Mouse (Mus musculus) limb, embryonic 13.5 days (tissue): ENCODE data around the gene Slc9a9. TPM values are rescaled to one million over a fixed set of nuclear protein-coding genes. Genes with fewer than 3 reads are reported as not detected.
A peak's percentile ranks its signal among the peaks of the same experiment; 100 is the strongest.

ENCODE experiments used
- ATAC-seq: fragments of 200-750 bp; cut with Nextera tagmentation; 2 replicates; pipeline ENCODE4 v1.8.0; 2017; ENCODE audit warnings: low read depth, moderate number of reproducible peaks, moderate TSS enrichment; ENCODE audit not compliant: low FRiP score
- H3K27ac ChIP-seq: fragments of 300-500 bp; sonication (generic); 2 replicates; pipeline ENCODE4 v1.5.1; 2015; ENCODE audit warnings: inconsistent platforms, mild to moderate bottlenecking, moderate library complexity
- H3K27me3 ChIP-seq: fragments of 300-500 bp; sonication (generic); 2 replicates; pipeline ENCODE4 v1.6.1; 2015; ENCODE audit warnings: mild to moderate bottlenecking, inconsistent platforms
- H3K36me3 ChIP-seq: fragments of 300-500 bp; sonication (generic); 2 replicates; pipeline ENCODE4 v1.6.1; 2015; ENCODE audit warnings: inconsistent platforms, mild to moderate bottlenecking, moderate library complexity
- H3K4me1 ChIP-seq: fragments of 300-500 bp; sonication (generic); 2 replicates; pipeline ENCODE4 v1.6.1; 2015; ENCODE audit warnings: inconsistent platforms
- H3K4me2 ChIP-seq: fragments of 300-500 bp; sonication (generic); replicated peaks from 2 replicates; pipeline ENCODE4 v1.6.1; 2015; ENCODE audit warnings: inconsistent platforms, mild to moderate bottlenecking, moderate library complexity
- H3K4me3 ChIP-seq: fragments of 300-500 bp; sonication (generic); 2 replicates; pipeline ENCODE4 v1.5.1; 2015; ENCODE audit warnings: moderate library complexity, mild to moderate bottlenecking, inconsistent platforms
- H3K9ac ChIP-seq: fragments of 300-500 bp; sonication (generic); 2 replicates; pipeline ENCODE4 v1.6.1; 2015; ENCODE audit warnings: mild to moderate bottlenecking, inconsistent platforms
- H3K9me3 ChIP-seq: fragments of 300-500 bp; sonication (generic); 2 replicates; pipeline ENCODE4 v1.6.1; 2016; ENCODE audit warnings: inconsistent platforms
- WGBS: fragments of 180-500 bp; shearing (Covaris S2); methylation state at CpG from one replicate; pipeline ENCODE4 v1.1.7; 2015; 5-methylcytosine and 5-hydroxymethylcytosine counted together
- polyA plus RNA-seq: library from polyadenylated mRNA; unstranded; fragments of >200 nt; fragmentation: Nextera tagmentation; extraction: Ambion mirVana; gene quantifications from 2 replicates; pipeline ENCODE4 v1.2.1, GENCODE M21; 2015

Gene Slc9a9
- polyA plus RNA-seq, 1 experiment from 2014 or later = 3.6 TPM

DNA sequence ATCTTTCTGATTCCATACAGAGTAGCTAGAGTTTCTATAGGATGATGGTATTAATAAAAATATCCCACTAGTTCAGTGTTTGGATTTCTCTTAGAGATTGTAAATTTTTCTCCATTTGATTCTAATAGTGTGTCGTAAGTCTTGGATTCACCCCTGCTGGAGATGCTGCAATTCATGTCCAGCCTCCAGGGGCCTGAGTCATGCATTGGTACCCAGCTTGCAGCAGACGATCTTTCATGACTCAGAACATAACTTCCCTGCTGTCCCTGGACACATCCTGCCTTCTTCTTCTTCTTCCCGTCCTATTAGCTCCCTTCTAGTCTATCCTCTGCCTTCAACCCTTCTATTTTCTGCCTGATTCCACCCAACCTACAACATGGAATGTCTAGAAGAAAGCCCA, 181.8 kb downstream of the Slc9a9 start:
- ATAC-seq = no peak
- no peak overlapping the region for H3K4me2 ChIP-seq
- WGBS = 69% methylated on average over 3 of the region's 3 CpGs

DNA sequence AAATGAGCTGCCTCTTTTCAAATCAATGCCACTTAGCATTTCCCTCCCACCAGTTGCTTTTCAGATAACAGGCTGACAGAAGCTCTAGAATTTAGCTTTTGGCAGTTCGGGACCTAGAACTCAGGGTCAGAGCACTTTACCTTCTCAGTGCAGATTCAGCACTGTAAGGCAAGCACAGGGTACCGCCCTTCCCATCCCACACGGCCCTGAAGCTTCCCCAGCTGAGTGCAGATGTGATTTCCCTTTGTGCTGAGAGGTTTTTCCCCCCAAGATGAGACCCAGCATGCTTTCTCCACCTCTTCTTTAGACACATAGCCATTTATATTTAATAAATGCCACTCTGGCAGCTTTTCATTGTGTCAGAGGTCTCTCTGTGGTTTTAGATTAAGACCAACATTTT, 186.4 kb downstream of the Slc9a9 start:
- H3K9ac ChIP-seq = no peak overlapping the region
- no peaks in the 10 kb centered on the region for H3K4me1 ChIP-seq
- no peaks in the 10 kb centered on the region for H3K36me3 ChIP-seq
- H3K27ac ChIP-seq = no peak overlapping the region
- no peak overlapping the region for H3K4me3 ChIP-seq
- no peak for ATAC-seq
- H3K9me3 ChIP-seq = no peaks in the 10 kb centered on the region
- H3K27me3 ChIP-seq = no peaks in the 10 kb centered on the region
- 63% methylated on average over 3 of the region's 3 CpGs for WGBS
- H3K4me2 ChIP-seq = no peak overlapping the region

More for the DNA sequence above, 181.8 kb downstream of the Slc9a9 start:
- no peak overlapping the region for H3K9ac ChIP-seq
- no peak overlapping the region for H3K4me3 ChIP-seq
- no peaks in the 10 kb centered on the region for H3K9me3 ChIP-seq
- no peak overlapping the region for H3K27ac ChIP-seq
- H3K4me1 ChIP-seq = no peaks in the 10 kb centered on the region
- H3K27me3 ChIP-seq = no peaks in the 10 kb centered on the region
- no peaks in the 10 kb centered on the region for H3K36me3 ChIP-seq

DNA sequence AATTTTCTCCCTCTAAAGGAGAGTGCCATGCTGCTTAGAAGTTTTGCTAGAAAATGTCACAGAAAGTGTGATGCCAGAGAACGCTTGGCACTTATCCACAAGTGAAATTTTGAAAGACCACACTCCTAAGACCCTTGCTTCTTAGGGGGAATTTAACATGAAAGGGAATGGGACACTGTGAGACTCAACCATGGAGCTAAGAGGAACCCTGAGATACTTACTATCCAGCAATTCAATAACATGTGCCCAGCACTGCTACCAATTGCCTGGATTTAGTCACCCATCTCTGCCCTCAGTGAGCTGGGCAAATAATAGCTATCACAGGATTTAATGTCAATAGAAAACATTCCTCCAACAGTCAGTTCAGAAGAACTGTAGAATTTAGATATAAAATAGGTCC, 198.8 kb downstream of the Slc9a9 start:
- ATAC-seq = no peak
- Histone ChIP-seq H3K9ac (no peak overlapping the region), H3K36me3 (no peaks in the 10 kb centered on the region), H3K27me3 (no peaks in the 10 kb centered on the region), H3K9me3 (no peaks in the 10 kb centered on the region), H3K4me3 (no peak overlapping the region), H3K4me1 (no peaks in the 10 kb centered on the region), H3K4me2 (no peak overlapping the region), H3K27ac (no peak overlapping the region)
- 60% methylated on average over 1 of the region's 1 CpGs for WGBS

DNA sequence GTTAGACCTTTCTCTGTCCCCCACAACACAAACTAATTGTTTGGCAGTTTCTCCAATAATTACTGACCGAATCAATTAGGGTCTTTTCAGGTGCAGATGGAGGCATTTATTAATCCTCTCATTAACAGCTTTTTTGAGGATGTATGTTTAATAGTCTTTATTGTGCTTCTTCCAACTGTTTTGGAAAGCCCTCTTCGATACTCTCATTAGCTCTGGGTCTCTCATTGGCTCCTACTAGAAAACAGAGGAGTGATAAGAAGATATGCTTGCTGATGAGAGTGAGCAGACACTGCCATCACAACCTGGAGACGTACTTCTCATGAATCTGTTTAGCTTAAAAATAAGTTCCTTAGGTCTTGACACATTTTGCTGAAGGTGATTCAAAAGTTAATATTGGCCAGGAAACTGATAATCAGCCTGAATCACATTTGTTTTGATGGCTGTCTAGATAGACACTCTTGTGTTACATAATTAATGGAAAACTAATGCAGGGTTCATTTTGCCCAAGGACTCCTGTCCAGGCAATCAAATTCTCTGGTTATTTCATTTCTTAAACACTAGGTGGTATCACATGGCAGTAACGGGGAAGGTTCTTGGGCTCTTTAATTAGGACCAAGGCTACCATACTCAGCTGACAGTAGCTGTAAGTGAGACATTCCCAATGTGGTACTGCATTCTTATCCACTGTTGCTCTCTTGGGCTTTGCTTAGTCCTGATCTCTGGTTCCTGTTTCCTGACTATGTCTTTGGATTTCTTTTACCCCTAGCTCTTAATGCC, 199.5 kb downstream of the Slc9a9 start:
- Histone ChIP-seq H3K9me3 (no peaks in the 10 kb centered on the region), H3K27ac (no peak overlapping the region), H3K4me3 (no peak overlapping the region), H3K4me2 (no peak overlapping the region), H3K36me3 (no peaks in the 10 kb centered on the region), H3K27me3 (no peaks in the 10 kb centered on the region), H3K4me1 (no peaks in the 10 kb centered on the region), H3K9ac (no peak overlapping the region)
- 56% methylated on average over 4 of the region's 4 CpGs for WGBS
- no peak for ATAC-seq

DNA sequence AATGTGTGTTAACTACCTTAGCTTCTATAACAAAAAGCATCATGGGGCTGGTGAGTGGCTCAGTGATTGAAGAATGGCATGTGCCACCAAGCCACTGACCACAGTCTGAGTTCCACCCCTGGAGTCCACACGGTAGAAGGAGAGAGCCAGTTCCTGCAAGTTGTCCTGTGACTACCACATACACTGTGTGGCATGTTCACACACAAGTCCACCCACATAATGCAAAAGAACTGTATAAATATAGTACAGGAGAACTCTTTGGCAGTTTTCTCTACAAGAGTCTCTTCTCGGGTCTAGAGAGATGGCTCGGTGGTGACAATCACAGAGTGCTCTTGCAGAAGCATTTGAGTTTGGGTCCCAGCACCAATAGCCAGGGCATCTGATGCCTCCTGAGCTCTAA, 212.8 kb downstream of the Slc9a9 start:
- no peak for ATAC-seq
- Histone ChIP-seq H3K27me3 (no peaks in the 10 kb centered on the region), H3K4me3 (no peak overlapping the region), H3K9ac (no peak overlapping the region), H3K9me3 (no peaks in the 10 kb centered on the region), H3K27ac (no peak overlapping the region), H3K4me1 (no peaks in the 10 kb centered on the region), H3K36me3 (no peaks in the 10 kb centered on the region), H3K4me2 (no peak overlapping the region)
- WGBS = 83% methylated on average over 3 of the region's 3 CpGs

DNA sequence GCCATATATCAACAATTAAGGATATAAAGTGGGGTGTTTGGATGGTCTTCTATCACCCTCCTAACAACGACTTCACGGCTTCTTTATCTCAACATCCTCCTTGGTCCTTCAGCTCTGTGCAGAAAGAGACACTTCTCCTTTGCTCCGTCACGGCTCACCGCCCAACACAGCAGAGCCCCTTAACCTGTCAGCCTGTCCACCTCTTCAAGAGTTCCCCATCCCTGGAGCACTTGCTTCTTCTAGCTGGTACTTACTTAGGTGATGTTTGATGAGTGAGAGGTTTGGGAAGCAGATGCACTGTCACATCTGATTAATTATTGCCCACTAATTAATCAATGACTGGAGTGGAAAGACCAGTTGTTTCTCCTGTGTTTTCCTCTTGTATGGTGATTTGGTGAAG, 213.7 kb downstream of the Slc9a9 start:
- ATAC-seq = no peak
- Histone ChIP-seq H3K4me3 (no peak overlapping the region), H3K36me3 (no peaks in the 10 kb centered on the region), H3K27me3 (no peaks in the 10 kb centered on the region), H3K4me1 (no peaks in the 10 kb centered on the region), H3K27ac (no peak overlapping the region), H3K9ac (no peak overlapping the region), H3K9me3 (no peaks in the 10 kb centered on the region), H3K4me2 (no peak overlapping the region)
- 86% methylated on average over 5 of the region's 5 CpGs for WGBS

DNA sequence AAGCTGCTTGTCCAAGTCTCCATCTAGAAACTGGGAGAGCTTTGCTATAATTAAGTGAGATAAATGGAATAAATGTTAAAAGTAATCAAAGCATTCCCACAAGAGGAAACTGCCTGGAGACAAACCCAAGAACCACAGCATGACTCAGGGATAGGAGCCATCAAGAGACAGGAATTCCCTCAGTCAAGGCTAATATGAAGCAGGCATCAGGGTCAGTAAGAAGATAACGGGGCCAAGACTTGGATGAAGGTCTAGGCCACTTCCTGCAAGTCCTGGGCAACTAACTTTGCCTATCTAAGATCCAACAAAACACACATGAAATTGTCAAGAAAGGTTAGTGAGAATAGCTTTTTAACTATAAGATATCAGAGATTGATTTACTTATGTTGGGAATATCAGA, 215.4 kb downstream of the Slc9a9 start:
- no peak for ATAC-seq
- H3K27me3 ChIP-seq = no peaks in the 10 kb centered on the region
- H3K9me3 ChIP-seq = no peaks in the 10 kb centered on the region
- H3K27ac ChIP-seq = no peak overlapping the region
- H3K4me3 ChIP-seq = no peak overlapping the region
- WGBS = 55% methylated on average over 1 of the region's 1 CpGs
- H3K4me1 ChIP-seq = no peaks in the 10 kb centered on the region
- no peak overlapping the region for H3K9ac ChIP-seq
- H3K4me2 ChIP-seq = no peak overlapping the region
- H3K36me3 ChIP-seq = no peaks in the 10 kb centered on the region

DNA sequence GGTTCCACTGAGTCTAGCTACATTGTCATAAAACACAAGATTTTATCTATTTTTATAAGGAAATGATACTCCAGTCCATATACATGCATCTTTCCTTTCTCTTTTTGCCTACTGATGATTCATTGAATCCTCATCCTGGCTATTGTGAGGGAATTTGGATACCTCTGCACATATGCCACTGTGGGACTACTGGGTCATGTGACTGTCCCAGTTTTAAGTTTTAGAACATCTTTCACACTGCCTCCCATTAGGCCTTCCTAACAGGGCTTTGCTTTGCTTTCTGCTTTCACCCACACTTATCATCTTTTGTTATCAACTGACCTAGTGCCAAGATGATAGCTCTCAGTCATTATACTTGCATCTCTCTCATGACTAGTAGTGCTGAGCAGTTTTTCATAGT, 219.9 kb downstream of the Slc9a9 start:
- Histone ChIP-seq H3K4me1 (no peaks in the 10 kb centered on the region), H3K36me3 (no peaks in the 10 kb centered on the region), H3K27me3 (no peaks in the 10 kb centered on the region), H3K27ac (no peak overlapping the region), H3K9me3 (no peaks in the 10 kb centered on the region), H3K9ac (no peak overlapping the region), H3K4me3 (no peak overlapping the region), H3K4me2 (no peak overlapping the region)
- ATAC-seq = no peak

DNA sequence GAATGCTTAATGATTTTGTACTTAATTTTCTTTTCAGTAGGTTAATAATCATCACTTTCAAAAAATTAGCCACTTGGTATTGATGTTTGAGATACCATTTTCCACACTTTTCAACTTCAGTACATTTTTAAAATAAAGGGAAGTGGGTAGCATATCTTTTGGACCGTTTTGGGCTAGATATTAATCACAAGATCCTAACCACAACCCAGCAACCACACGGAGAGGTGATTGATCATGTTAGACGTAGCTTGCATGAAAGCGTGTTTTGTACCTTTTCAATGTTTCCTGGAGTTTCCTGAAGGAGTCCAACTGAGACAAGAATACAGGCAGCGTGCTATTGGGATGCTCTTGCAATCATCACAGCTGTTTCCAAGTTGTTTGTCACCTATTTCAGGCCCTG, 226.2 kb downstream of the Slc9a9 start:
- Histone ChIP-seq H3K9ac (no peak overlapping the region), H3K4me3 (no peak overlapping the region), H3K27me3 (no peaks in the 10 kb centered on the region), H3K36me3 (no peaks in the 10 kb centered on the region), H3K9me3 (no peaks in the 10 kb centered on the region; the same call in 1 of the 2 replicates), H3K27ac (no peak overlapping the region), H3K4me1 (no peaks in the 10 kb centered on the region), H3K4me2 (no peak overlapping the region)
- WGBS = 75% methylated on average over 5 of the region's 5 CpGs
- no peak for ATAC-seq

DNA sequence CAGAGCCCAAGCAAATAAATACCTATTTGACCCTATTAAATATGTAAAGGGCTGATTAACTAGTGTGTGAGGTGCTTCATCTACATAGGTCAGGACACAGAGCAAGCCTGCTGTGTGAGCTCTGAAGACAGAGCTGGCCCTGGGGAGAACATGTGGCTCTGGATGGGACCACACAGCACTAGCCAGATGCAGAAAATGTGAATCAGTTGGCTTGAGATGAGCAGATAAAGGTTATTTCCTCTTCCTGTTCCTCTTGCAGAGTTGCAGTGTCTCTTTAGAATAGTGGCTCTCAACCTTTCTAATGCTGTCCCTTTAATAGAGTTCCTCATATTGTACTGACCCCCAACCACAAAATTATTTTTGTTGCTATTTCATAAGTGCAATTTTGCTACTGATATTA, 234.5 kb downstream of the Slc9a9 start:
- Histone ChIP-seq H3K4me3 (no peak overlapping the region), H3K27ac (no peak overlapping the region), H3K9me3 (no peaks in the 10 kb centered on the region), H3K36me3 (no peaks in the 10 kb centered on the region), H3K4me2 (no peak overlapping the region), H3K4me1 (0 out of 2 replicates have a peak, but pooled peaks cover 4% of the 10 kb centered on the region), H3K9ac (no peak overlapping the region), H3K27me3 (no peaks in the 10 kb centered on the region)
- no peak for ATAC-seq

DNA sequence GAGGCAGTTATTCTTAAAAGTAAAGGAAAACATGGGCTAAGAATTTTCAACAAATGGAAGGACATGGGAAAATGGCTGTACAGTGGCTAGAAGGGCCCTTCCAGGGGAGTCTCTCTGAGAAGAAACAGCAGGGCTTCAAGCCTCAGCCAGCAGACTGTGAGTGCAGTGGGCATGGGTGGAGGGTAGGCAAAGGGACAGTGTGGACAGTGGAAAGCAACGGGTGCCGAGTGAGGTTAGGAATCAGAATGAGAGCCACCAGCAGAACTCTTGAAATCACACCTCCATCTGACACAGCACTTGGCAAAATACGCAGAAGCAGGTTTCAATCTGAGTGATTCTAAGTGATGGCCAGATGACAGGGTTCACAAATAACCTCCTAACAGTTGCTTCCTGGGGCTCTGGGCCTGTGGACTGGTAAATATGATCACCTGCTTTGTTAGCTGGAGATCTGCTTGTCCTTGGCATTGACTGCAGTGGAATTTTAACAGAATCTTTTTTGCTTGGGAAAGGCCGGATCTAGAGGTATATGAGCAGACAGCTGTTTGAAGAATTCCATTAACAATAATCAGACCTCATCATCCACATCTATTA, 237.4 kb downstream of the Slc9a9 start:
- ATAC-seq = no peak
- Histone ChIP-seq H3K4me2 (no peak overlapping the region), H3K9me3 (no peaks in the 10 kb centered on the region), H3K36me3 (no peaks in the 10 kb centered on the region), H3K4me3 (no peak overlapping the region), H3K27me3 (no peaks in the 10 kb centered on the region), H3K9ac (no peak overlapping the region), H3K27ac (no peak overlapping the region), H3K4me1 (0 out of 2 replicates have a peak, but pooled peaks cover 4% of the 10 kb centered on the region)
- 81% methylated on average over 4 of the region's 4 CpGs for WGBS

DNA sequence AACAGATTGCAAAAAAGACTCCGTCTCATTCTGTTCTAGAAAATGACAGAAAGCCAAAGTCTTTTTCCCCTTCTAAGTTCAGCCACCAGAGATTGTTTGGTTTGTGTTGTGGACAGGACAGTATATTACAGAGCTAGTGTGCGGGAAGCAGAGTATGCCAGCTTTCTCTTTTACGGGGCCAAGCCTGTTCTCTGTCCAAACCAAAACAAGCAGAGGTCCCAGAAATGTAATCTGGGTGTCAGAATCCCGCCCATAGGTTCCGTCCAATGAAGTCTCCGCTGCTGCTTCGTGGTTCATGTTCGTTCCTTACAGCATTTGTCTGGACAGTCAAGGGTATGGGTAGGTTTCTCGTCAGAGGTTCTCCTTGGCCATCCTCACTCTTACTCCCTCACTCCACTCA, 242.4 kb downstream of the Slc9a9 start:
- no peaks in the 10 kb centered on the region for H3K27me3 ChIP-seq
- ATAC-seq = no peak
- 0 out of 2 replicates have a peak, but pooled peaks cover 4% of the 10 kb centered on the region for H3K4me1 ChIP-seq
- no peaks in the 10 kb centered on the region for H3K36me3 ChIP-seq
- H3K9ac ChIP-seq = no peak overlapping the region
- no peak overlapping the region for H3K4me3 ChIP-seq
- H3K27ac ChIP-seq = no peak overlapping the region
- no peaks in the 10 kb centered on the region for H3K9me3 ChIP-seq
- WGBS = 83% methylated on average over 9 of the region's 9 CpGs
- H3K4me2 ChIP-seq = no peak overlapping the region

DNA sequence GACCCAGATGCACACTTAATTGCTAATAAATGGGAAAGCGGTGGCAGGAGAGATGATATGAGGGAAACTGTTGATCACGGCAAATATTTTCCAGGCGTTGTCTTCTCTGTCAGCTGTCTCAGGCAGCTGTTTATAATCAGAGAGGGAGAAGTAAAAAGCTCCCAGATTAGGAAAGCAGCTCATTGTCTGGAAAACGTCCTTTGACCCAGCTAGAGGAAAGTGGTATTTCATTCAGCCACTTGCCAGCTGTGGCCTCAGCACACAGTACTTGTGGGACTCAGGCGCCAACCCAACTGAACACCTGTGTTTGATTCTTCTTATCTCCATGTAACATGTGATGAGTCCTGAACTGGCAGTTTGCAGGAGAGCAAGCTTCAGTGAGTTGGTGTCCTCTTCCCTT, 252.4 kb downstream of the Slc9a9 start:
- peak; percentile 51; the same call in 1 of the 2 replicates for ATAC-seq
- Histone ChIP-seq H3K4me3 (no peak overlapping the region), H3K4me2 (no peak overlapping the region), H3K9ac (no peak overlapping the region), H3K36me3 (no peaks in the 10 kb centered on the region), H3K27me3 (0 out of 2 replicates have a peak, but pooled peaks cover 3% of the 10 kb centered on the region), H3K27ac (no peak overlapping the region), H3K4me1 (peaks cover 5% of the 10 kb centered on the region; the same call in 1 of the 2 replicates), H3K9me3 (no peaks in the 10 kb centered on the region)
- 17% methylated on average over 5 of the region's 5 CpGs for WGBS
